Mouse (Mus musculus): ENCODE measurements around the gene Tigd3. TPM values are rescaled to one million over a fixed set of nuclear protein-coding genes. Genes with fewer than 3 reads are reported as not detected.

Tigd3 gene
- polyA plus RNA-seq, 1 experiment from 2014 or later = 2.5 TPM

DNA sequence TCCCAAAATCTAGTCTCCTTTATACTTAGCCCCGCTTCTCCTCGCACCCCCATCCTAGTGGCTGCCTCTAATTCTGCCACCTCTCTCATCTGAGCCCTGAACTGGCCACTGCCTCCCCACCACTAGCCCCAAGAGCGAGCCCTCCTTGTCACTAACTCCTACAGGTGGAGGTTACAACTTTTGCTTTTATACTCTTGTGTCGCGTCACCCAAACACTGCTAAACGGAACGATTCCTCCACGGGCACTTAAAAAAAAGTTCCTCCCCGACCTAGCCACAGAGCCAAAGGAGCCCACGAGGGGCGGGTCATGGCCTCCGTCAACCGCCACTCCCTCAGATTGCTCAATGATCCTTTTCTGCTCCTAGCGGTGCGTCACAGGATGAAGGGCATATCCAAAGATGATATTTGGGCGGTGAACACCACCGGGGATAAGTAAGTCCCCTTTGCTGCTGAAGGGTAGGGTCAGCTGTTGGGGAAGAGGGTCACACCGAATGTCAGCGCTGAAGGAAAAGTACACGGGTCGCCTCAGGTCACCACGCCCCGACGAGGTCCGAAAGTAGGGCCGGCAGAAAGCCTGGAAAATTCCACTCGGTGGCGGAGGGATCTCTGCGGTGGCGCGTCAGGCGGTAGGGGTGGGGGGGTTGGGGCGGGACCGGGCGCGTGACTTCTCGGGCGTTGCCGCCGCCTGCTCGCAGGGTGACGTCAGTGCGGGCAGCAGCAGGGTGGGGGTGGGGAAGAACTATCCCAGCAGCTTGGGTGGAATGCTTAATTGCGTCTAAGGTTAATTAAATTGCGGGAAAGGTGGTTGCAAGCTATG, 48.4 kb downstream of the Tigd3 start:
- peak; percentile 91 for DNase-seq
- H3K4me2 ChIP-seq = peak overlapping the region; percentile 84
- peak; percentile 32 for ATAC-seq (ENCODE audit: low read depth)
- peak overlapping the region; percentile 89 for H3K9ac ChIP-seq
- H3K36me3 ChIP-seq = no peaks in the 10 kb centered on the region
- H3K9me3 ChIP-seq (replicated peaks) = no peaks in the 10 kb centered on the region
- peak overlapping the region; percentile 99 for H3K27ac ChIP-seq
- peak overlapping the region; percentile 66 for H3K4me3 ChIP-seq (replicated peaks)
- H3K27me3 ChIP-seq = no peaks in the 10 kb centered on the region
- 2% methylated on average over 45 of the region's 45 CpGs for WGBS (ENCODE audit: insufficient replicate concordance)
- peaks cover 97% of the 10 kb centered on the region for H3K4me1 ChIP-seq (replicated peaks)

DNA sequence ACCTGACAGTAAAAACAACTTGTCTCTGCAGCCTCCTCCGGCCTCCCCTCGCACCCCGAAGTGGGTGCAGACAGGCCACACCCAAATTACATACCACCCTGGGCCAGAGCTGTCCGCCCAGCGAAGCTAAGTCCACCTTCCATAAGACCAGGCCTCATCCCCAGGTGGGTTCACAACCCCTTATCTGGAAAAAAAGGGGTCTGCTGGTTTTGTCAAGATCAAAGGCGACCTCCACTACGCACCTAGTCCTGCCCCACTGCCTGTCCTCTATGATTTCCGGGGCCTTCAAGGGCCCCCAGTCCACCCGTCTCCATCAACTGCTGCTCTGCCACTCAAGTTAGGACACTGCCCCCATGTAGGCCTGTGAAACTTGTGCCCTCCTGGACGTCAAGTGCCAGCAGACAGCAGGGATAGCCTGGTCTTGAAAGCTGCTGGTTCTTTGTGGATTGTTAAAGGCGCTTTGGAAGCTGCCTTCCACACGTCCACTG, 49.1 kb downstream of the Tigd3 start:
- peak overlapping the region; percentile 89 for H3K9ac ChIP-seq
- H3K4me2 ChIP-seq = peak overlapping the region; percentile 84
- ATAC-seq (ENCODE audit: low read depth) = no peak
- peak overlapping the region; percentile 99 for H3K27ac ChIP-seq
- H3K4me1 ChIP-seq (replicated peaks) = peaks cover 97% of the 10 kb centered on the region
- H3K27me3 ChIP-seq = no peaks in the 10 kb centered on the region
- peak; percentile 52 for DNase-seq
- H3K9me3 ChIP-seq (replicated peaks) = no peaks in the 10 kb centered on the region
- no peaks in the 10 kb centered on the region for H3K36me3 ChIP-seq
- 29% methylated on average over 12 of the region's 12 CpGs for WGBS (ENCODE audit: insufficient replicate concordance)
- H3K4me3 ChIP-seq (replicated peaks) = peak overlapping the region; percentile 66

DNA sequence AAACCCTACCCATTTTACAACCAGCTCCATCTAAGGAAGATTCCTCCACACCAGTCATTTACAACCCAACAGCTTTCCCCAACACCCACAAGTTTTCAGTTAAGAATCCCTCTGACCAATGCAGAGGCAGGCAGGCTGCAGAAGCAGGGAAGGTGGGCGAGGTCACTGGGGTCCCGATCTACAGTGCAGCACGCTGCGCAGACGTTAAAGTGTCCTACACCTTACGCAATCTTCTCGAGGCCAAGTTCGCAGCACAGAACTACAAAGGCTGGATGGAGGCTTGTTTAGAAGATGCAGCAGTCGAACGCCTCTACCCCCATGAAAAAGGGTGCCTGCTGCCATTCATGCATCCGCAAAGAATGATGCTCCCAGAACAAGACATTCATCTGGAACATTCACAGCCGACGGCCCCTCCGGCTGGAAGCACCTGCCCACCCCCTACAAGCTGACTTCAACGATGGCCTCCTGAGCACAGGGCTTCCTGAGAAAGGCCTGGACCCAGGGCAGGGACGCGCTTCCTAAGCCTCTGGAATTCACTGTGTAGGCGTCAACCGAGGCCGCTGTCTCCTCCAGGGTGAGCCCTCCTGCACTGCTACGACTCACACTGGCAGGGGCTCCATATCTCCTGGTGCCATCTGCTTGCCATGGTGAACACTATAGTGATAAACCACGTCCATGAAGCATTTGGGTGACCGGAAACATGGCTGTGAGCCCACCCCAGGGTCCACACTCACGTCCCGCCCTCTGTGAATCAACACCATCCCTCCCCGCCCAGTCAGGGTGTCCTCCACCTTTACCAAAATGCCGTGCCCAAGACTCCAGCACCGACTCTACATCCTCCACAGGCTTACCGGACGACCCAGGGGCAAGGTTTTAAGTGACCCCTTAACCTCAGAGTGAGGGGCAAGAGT, 49.9 kb downstream of the Tigd3 start:
- H3K4me3 ChIP-seq (replicated peaks) = peak overlapping the region; percentile 66
- H3K4me1 ChIP-seq (replicated peaks) = peaks cover 96% of the 10 kb centered on the region
- H3K27me3 ChIP-seq = no peaks in the 10 kb centered on the region
- WGBS (ENCODE audit: insufficient replicate concordance) = 30% methylated on average over 30 of the region's 30 CpGs
- peak; percentile 67 for DNase-seq
- H3K4me2 ChIP-seq = peak overlapping the region; percentile 84
- no peaks in the 10 kb centered on the region for H3K36me3 ChIP-seq
- H3K9me3 ChIP-seq (replicated peaks) = no peaks in the 10 kb centered on the region
- peak overlapping the region; percentile 99 for H3K27ac ChIP-seq
- H3K9ac ChIP-seq = peak overlapping the region; percentile 89
- peak; percentile 22 for ATAC-seq (ENCODE audit: low read depth)

DNA sequence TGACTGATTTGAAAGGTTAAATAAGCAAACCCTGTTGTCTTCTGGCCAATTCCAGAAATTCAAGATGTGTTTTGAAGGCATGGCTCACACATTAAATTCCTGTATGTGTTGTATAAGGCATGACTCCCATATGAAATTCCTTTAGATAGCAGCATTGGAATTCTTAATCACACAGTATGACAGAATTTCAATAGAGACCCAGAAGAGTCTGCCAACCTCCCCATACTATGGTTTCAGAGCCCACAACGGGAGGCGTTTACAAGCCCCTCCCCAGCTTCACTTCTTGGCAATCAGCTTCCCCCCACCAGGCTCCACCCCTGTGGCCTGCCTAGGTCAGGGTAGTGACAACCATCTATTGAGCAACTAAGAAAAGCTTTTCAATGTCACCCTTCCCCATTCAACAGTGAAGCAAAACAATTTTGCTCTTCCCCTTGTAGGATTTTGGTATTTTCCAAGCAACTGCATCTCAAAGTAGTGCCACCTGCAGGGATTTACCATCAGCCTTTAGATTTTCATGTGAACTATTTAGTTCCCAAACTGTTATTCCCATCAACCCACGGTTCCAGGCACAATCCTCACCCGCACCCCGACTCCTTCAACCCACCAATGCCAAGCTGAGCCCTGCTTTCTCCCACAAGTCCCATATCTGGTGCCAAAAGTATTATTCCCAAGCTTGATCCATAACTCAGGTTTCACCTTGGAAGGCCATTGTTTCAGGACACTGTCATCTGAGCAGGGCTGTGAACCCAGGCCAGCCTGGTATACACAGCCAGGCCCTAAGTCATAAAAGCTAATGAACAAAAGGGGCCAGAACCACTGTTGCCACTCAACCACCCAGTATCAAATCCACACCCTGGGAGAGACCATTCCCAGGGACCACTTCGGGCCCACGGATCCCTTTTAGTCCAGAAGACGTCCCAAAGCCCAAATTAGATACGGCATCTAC, 50.9 kb downstream of the Tigd3 start:
- Histone ChIP-seq H3K36me3 (no peaks in the 10 kb centered on the region), H3K9me3 (replicated peaks) (no peaks in the 10 kb centered on the region), H3K4me3 (replicated peaks) (peak overlapping the region; percentile 66), H3K4me2 (peak overlapping the region; percentile 84), H3K9ac (peak overlapping the region; percentile 89), H3K27me3 (no peaks in the 10 kb centered on the region), H3K4me1 (replicated peaks) (peaks cover 91% of the 10 kb centered on the region), H3K27ac (peak overlapping the region; percentile 99)
- DNase-seq (peak; percentile 45), ATAC-seq (ENCODE audit: low read depth) (no peak)
- 35% methylated on average over 9 of the region's 9 CpGs for WGBS (ENCODE audit: insufficient replicate concordance)

DNA sequence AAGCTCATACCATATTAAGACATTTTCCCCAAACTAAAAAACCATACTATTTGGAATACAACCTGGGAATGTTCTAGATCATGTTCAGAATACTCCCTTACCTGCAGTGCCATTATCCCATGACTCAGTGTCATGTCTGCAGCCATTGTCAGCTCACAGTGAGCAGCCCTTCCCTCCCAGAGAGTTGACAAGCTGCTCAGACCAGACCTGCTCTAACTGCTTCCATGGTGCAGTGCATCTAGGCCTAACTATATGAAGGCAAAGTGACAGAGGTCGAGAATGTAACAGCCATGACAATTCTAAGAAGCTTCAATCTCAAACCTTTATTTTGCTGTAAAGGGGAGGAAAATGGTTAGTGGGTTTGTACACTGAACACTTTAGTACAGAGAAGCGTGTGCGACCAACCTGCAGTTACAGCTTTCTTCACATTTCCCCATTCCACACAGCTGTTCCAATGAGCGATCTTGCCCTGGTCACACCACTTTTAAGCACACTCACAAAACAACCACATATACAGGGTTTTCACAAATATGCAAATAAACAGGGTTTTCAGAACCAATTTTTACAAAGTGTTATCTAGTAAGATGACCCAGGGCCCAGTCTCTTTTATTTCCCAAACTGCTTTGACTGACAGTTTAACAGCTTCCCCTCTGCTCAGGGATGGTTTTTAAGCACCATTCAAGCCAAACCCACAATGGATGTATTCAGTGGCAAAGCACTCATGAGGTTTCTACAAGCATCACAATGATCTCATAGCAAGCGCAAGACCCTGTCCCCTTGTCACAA, 51.8 kb downstream of the Tigd3 start:
- 61% methylated on average over 5 of the region's 5 CpGs for WGBS (ENCODE audit: insufficient replicate concordance)
- peaks cover 87% of the 10 kb centered on the region for H3K4me1 ChIP-seq (replicated peaks)
- H3K4me3 ChIP-seq (replicated peaks) = peak overlapping the region; percentile 66

DNA sequence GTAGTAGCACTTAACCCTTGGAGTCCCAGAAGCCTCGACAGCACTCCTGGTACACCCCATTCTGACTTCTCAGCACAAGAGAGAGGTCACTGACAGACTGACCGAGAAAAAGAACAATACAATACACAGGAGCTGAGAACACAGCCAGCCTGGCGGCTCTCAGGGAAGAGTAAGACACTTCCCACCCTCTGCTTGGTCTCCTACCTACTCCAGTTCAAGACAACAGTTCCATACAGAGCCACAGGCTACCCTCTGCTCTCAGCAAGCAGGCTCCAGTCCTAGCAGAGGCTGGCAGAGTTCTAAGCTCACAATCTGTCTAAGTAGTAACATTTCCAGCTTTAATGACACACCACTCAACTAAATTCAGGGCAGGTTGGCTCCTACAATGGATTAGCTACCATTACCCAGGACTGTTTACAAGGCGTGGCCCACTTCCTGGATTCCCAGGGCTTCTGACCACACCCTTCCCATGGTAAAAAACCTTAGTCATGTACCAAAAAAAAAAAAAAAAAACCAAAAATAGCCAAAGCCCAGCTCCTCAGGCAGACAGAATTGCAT, 52.5 kb downstream of the Tigd3 start:
- Histone ChIP-seq H3K4me2 (peak overlapping the region; percentile 84), H3K36me3 (no peaks in the 10 kb centered on the region), H3K27me3 (no peaks in the 10 kb centered on the region), H3K4me3 (replicated peaks) (peak overlapping the region; percentile 66), H3K27ac (peak overlapping the region; percentile 99), H3K9ac (peak overlapping the region; percentile 89), H3K4me1 (replicated peaks) (peaks cover 83% of the 10 kb centered on the region), H3K9me3 (replicated peaks) (no peaks in the 10 kb centered on the region)
- peak; percentile 60 for DNase-seq
- WGBS (ENCODE audit: insufficient replicate concordance) = 41% methylated on average over 4 of the region's 4 CpGs
- peak; percentile 37 for ATAC-seq (ENCODE audit: low read depth)

More for the DNA sequence above, 51.8 kb downstream of the Tigd3 start:
- ATAC-seq (ENCODE audit: low read depth) = no peak
- peak; percentile 13 for DNase-seq
- no peaks in the 10 kb centered on the region for H3K27me3 ChIP-seq
- H3K9me3 ChIP-seq (replicated peaks) = no peaks in the 10 kb centered on the region
- peak overlapping the region; percentile 89 for H3K9ac ChIP-seq
- no peaks in the 10 kb centered on the region for H3K36me3 ChIP-seq
- H3K27ac ChIP-seq = peak overlapping the region; percentile 99
- H3K4me2 ChIP-seq = peak overlapping the region; percentile 84

Other genes with a start within 250 kb of the Tigd3 start
- gene Sipa1, start 230.4 kb downstream of the Tigd3 start, polyA plus RNA-seq (2015; fragmentation: Nextera tagmentation; extraction: Ambion mirVana) = 23.3 and 24.6 TPM in 2 replicates
- gene Map3k11, start 205.4 kb downstream of the Tigd3 start, polyA plus RNA-seq (2015; fragmentation: Nextera tagmentation; extraction: Ambion mirVana) = 13.8 and 15.9 TPM in 2 replicates
- 9.1 and 10.1 TPM in 2 replicates for gene Pcnx3, start 205.2 kb downstream of the Tigd3 start, polyA plus RNA-seq (2015; fragmentation: Nextera tagmentation; extraction: Ambion mirVana)
- gene Kcnk7, start 189.8 kb downstream of the Tigd3 start, polyA plus RNA-seq (2015; fragmentation: Nextera tagmentation; extraction: Ambion mirVana) = 0.21 and 0.46 TPM in 2 replicates
- gene Ehbp1l1, start 167.8 kb downstream of the Tigd3 start, polyA plus RNA-seq (2015; fragmentation: Nextera tagmentation; extraction: Ambion mirVana) = 105 and 111 TPM in 2 replicates
- 44.5 and 47.0 TPM in 2 replicates for gene Fam89b, start 164.5 kb downstream of the Tigd3 start, polyA plus RNA-seq (2015; fragmentation: Nextera tagmentation; extraction: Ambion mirVana)
- gene Ltbp3, start 153.2 kb downstream of the Tigd3 start, polyA plus RNA-seq (2015; fragmentation: Nextera tagmentation; extraction: Ambion mirVana) = 1.1 and 2.7 TPM in 2 replicates
- gene Scyl1, start 122.7 kb downstream of the Tigd3 start, polyA plus RNA-seq (2015; fragmentation: Nextera tagmentation; extraction: Ambion mirVana) = 25.2 and 27.5 TPM in 2 replicates
- 13.9 and 15.8 TPM in 2 replicates for gene Frmd8, start 18.9 kb downstream of the Tigd3 start, polyA plus RNA-seq (2015; fragmentation: Nextera tagmentation; extraction: Ambion mirVana)
- gene Slc25a45, start 16.3 kb downstream of the Tigd3 start, polyA plus RNA-seq (2015; fragmentation: Nextera tagmentation; extraction: Ambion mirVana) = 5.7 and 6.8 TPM in 2 replicates
- 56.7 and 60.0 TPM in 2 replicates for gene Dpf2, start 18.9 kb upstream of the Tigd3 start, polyA plus RNA-seq (2015; fragmentation: Nextera tagmentation; extraction: Ambion mirVana)
- 2.7 and 3.0 TPM in 2 replicates for gene Cdc42ep2, start 30.7 kb upstream of the Tigd3 start, polyA plus RNA-seq (2015; fragmentation: Nextera tagmentation; extraction: Ambion mirVana)
- gene Pola2, start 70.1 kb upstream of the Tigd3 start, polyA plus RNA-seq (2015; fragmentation: Nextera tagmentation; extraction: Ambion mirVana) = 62.2 and 69.8 TPM in 2 replicates
- gene Slc22a20, start 92.0 kb upstream of the Tigd3 start, polyA plus RNA-seq (2015; fragmentation: Nextera tagmentation; extraction: Ambion mirVana) = not detected in 2 replicates
- 21.9 and 26.3 TPM in 2 replicates for gene Capn1, start 121.7 kb upstream of the Tigd3 start, polyA plus RNA-seq (2015; fragmentation: Nextera tagmentation; extraction: Ambion mirVana)
- 11.6 and 13.9 TPM in 2 replicates for gene Syvn1, start 152.4 kb upstream of the Tigd3 start, polyA plus RNA-seq (2015; fragmentation: Nextera tagmentation; extraction: Ambion mirVana)
- 50.2 and 59.4 TPM in 2 replicates for gene Mrpl49, start 163.6 kb upstream of the Tigd3 start, polyA plus RNA-seq (2015; fragmentation: Nextera tagmentation; extraction: Ambion mirVana)
- gene Fau, start 163.7 kb upstream of the Tigd3 start, polyA plus RNA-seq (2015; fragmentation: Nextera tagmentation; extraction: Ambion mirVana) = 639 and 696 TPM in 2 replicates
- gene Znhit2, start 167.0 kb upstream of the Tigd3 start, polyA plus RNA-seq (2015; fragmentation: Nextera tagmentation; extraction: Ambion mirVana) = 22.1 and 23.2 TPM in 2 replicates
- gene Tm7sf2, start 174.2 kb upstream of the Tigd3 start, polyA plus RNA-seq (2015; fragmentation: Nextera tagmentation; extraction: Ambion mirVana) = 30.6 and 33.2 TPM in 2 replicates
- gene Vps51, start 183.1 kb upstream of the Tigd3 start, polyA plus RNA-seq (2015; fragmentation: Nextera tagmentation; extraction: Ambion mirVana) = 29.1 and 31.6 TPM in 2 replicates
- gene Tmem262, start 185.9 kb upstream of the Tigd3 start, polyA plus RNA-seq (2015; fragmentation: Nextera tagmentation; extraction: Ambion mirVana) = not detected in 2 replicates
- gene Gm28374, start 188.1 kb upstream of the Tigd3 start, polyA plus RNA-seq (2015; fragmentation: Nextera tagmentation; extraction: Ambion mirVana) = 0.49 and 0.80 TPM in 2 replicates
- gene Zfpl1, start 190.8 kb upstream of the Tigd3 start, polyA plus RNA-seq (2015; fragmentation: Nextera tagmentation; extraction: Ambion mirVana) = 22.6 and 23.5 TPM in 2 replicates
- gene Cdca5, start 190.8 kb upstream of the Tigd3 start, polyA plus RNA-seq (2015; fragmentation: Nextera tagmentation; extraction: Ambion mirVana) = 34.2 and 39.3 TPM in 2 replicates
- 0.30 and 0.32 TPM in 2 replicates for gene AC131692.1, start 200.3 kb upstream of the Tigd3 start, polyA plus RNA-seq (2015; fragmentation: Nextera tagmentation; extraction: Ambion mirVana)
- 2.2 and 2.6 TPM in 2 replicates for gene Naaladl1, start 211.6 kb upstream of the Tigd3 start, polyA plus RNA-seq (2015; fragmentation: Nextera tagmentation; extraction: Ambion mirVana)
- gene Sac3d1, start 224.5 kb upstream of the Tigd3 start, polyA plus RNA-seq (2015; fragmentation: Nextera tagmentation; extraction: Ambion mirVana) = 27.5 and 27.9 TPM in 2 replicates
- 46.5 and 48.5 TPM in 2 replicates for gene Snx15, start 234.2 kb upstream of the Tigd3 start, polyA plus RNA-seq (2015; fragmentation: Nextera tagmentation; extraction: Ambion mirVana)
- 0.12 and 0.29 TPM in 2 replicates for gene Batf2, start 246.8 kb upstream of the Tigd3 start, polyA plus RNA-seq (2015; fragmentation: Nextera tagmentation; extraction: Ambion mirVana)
- 37.1 and 38.0 TPM in 2 replicates for gene Arl2, start 247.4 kb upstream of the Tigd3 start, polyA plus RNA-seq (2015; fragmentation: Nextera tagmentation; extraction: Ambion mirVana)